Mouse (Mus musculus): ENCODE results near the gene Pink1.

GRCm38 (mm10) chr4:138272011-138272997, 53.8 kb downstream of the Pink1 start:
- TF ChIP-seq CTCF (IDR thresholded peaks at IDR 0.05; ENCODE audit: low read depth): no peak
- no peak for TF ChIP-seq EP300 (IDR thresholded peaks at IDR 0.05; ENCODE audit: low read depth)

All from liver, embryonic 14.5 days (tissue).